Mouse (Mus musculus) forebrain, embryonic 15.5 days (tissue): ENCODE measurements at regions not wholly inside any gene's neighbourhood (a gene's known extent, or its start where the extent isn't known, plus 50 kb on each side); places are given as distances from the start of the nearest gene placed in this dataset. TPM values are rescaled to one million over a fixed set of nuclear protein-coding genes. Genes with fewer than 3 reads are reported as not detected.

Source experiments
- ATAC-seq: fragments of 200-750 bp; cut with Nextera tagmentation; replicated peaks from 2 replicates; pipeline ENCODE4 v1.8.0; 2017; ENCODE audit warnings: mild to moderate bottlenecking, moderate TSS enrichment, moderate library complexity
- H3K27ac ChIP-seq: fragments of 300-500 bp; sonication (generic); replicated peaks from 2 replicates; pipeline ENCODE4 v1.5.1; 2015; ENCODE audit warnings: mild to moderate bottlenecking, inconsistent platforms
- H3K27me3 ChIP-seq: fragments of 300-500 bp; sonication (generic); 2 replicates; pipeline ENCODE4 v1.6.1; 2015; ENCODE audit warnings: inconsistent platforms
- H3K36me3 ChIP-seq: fragments of 300-500 bp; sonication (generic); 2 replicates; pipeline ENCODE4 v1.6.1; 2015; ENCODE audit warnings: mild to moderate bottlenecking, inconsistent platforms
- H3K4me1 ChIP-seq: fragments of 300-500 bp; sonication (generic); 2 replicates; pipeline ENCODE4 v1.6.1; 2015; ENCODE audit warnings: inconsistent platforms
- H3K4me2 ChIP-seq: fragments of 300-500 bp; sonication (generic); replicated peaks from 2 replicates; pipeline ENCODE4 v1.6.1; 2015; ENCODE audit warnings: mild to moderate bottlenecking, inconsistent platforms
- H3K4me3 ChIP-seq: fragments of 300-500 bp; sonication (generic); 2 replicates; pipeline ENCODE4 v1.5.1; 2015; ENCODE audit warnings: mild to moderate bottlenecking, inconsistent platforms
- H3K9ac ChIP-seq: fragments of 300-500 bp; sonication (generic); replicated peaks from 2 replicates; pipeline ENCODE4 v1.6.1; 2015; ENCODE audit warnings: mild to moderate bottlenecking, inconsistent platforms
- H3K9me3 ChIP-seq: fragments of 300-500 bp; sonication (generic); 2 replicates; pipeline ENCODE4 v1.6.1; 2016; ENCODE audit warnings: inconsistent platforms
- WGBS: fragments of 180-500 bp; shearing (Covaris S2); methylation state at CpG from one replicate; pipeline ENCODE4 v1.1.7; 2015; ENCODE audit warnings: mixed read lengths; 5-methylcytosine and 5-hydroxymethylcytosine counted together
- microRNA-seq: library from miRNA; unstranded; fragments of <30 nt; microRNA quantifications from one replicate; pipeline ENCODE4, GENCODE M21; 2016

DNA sequence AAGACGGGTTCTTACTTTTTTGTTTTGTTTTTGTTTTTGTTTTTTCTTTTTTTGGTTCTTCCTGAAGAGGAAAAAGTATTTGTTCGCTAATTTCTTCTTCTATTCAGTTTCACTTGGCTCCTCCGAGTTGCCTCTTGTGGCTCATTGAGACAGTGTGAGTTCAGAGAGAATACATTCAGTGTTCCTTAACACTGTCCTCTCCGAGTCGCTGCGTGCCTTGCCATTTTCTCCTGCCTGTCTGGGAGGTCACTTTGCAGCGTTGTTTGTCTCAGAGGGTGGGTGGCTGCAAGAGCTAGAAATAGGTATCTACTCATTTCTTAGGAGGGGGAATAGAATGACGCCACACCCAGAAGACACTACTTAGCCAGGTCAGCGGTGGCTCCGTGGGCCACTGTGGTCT lies 98.6 kb upstream of the Ccdc54 start:
- H3K4me3 ChIP-seq: no peak overlapping the region
- H3K9me3 ChIP-seq: 0 out of 2 replicates have a peak, but pooled peaks cover 3% of the 10 kb centered on the region
- H3K4me2 ChIP-seq: no peak overlapping the region
- 68% methylated on average over 10 of the region's 10 CpGs for WGBS
- no peak; the same call in 1 of the 2 replicates for ATAC-seq
- H3K27me3 ChIP-seq: no peaks in the 10 kb centered on the region
- H3K36me3 ChIP-seq: no peaks in the 10 kb centered on the region
- H3K27ac ChIP-seq: no peak overlapping the region
- no peaks in the 10 kb centered on the region for H3K4me1 ChIP-seq
- H3K9ac ChIP-seq: no peak overlapping the region

- Histone ChIP-seq H3K36me3 (no peaks in the 10 kb centered on the region), H3K9me3 (0 out of 2 replicates have a peak, but pooled peaks cover 3% of the 10 kb centered on the region), H3K4me1 (no peaks in the 10 kb centered on the region)
These were observed 98.0 kb upstream of the Ccdc54 start for GRCm38 (mm10) chr16:50688818-50689506.

GRCm38 (mm10) chr16:50679698-50680097 lies 88.7 kb upstream of the Ccdc54 start:
- Histone ChIP-seq H3K9ac (no peak overlapping the region), H3K4me1 (no peaks in the 10 kb centered on the region), H3K36me3 (no peaks in the 10 kb centered on the region), H3K4me3 (no peak overlapping the region), H3K4me2 (no peak overlapping the region), H3K27me3 (no peaks in the 10 kb centered on the region), H3K27ac (no peak overlapping the region), H3K9me3 (no peaks in the 10 kb centered on the region)
- WGBS: 93% methylated on average over 6 of the region's 6 CpGs
- ATAC-seq: no peak

More at GRCm38 (mm10) chr16:50688818-50689506, 98.0 kb upstream of the Ccdc54 start:
- no peak overlapping the region for H3K9ac ChIP-seq
- peak; percentile 78 for ATAC-seq
- H3K27me3 ChIP-seq: no peaks in the 10 kb centered on the region
- H3K27ac ChIP-seq: no peak overlapping the region
- WGBS: 75% methylated on average over 11 of the region's 11 CpGs
- H3K4me3 ChIP-seq: no peak overlapping the region
- H3K4me2 ChIP-seq: no peak overlapping the region

GRCm38 (mm10) chr16:50673339-50673738 lies 82.4 kb upstream of the Ccdc54 start:
- Histone ChIP-seq H3K27ac (no peak overlapping the region), H3K4me1 (no peaks in the 10 kb centered on the region), H3K9ac (no peak overlapping the region), H3K36me3 (no peaks in the 10 kb centered on the region), H3K4me3 (no peak overlapping the region), H3K27me3 (no peaks in the 10 kb centered on the region), H3K9me3 (no peaks in the 10 kb centered on the region), H3K4me2 (no peak overlapping the region)
- 76% methylated on average over 5 of the region's 5 CpGs for WGBS
- ATAC-seq: no peak

DNA sequence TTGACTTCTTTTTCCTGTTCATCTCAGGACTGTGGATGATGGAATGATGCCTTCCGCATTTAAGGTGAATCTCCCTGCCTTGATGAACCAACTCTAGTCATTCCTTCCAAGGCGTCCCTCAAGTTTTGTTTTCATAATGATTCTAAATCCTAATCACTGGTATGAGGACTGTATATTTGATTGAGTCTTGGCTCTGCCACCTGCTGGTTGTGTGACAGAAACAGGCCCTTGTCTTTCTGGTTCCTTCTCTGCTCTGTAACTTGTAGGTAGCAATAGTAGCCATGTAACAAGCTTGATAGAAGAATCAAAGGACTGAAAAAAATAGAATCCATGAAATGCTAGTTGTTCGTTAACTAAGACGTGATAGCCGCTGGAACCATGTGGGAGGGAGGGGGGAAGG lies 81.8 kb upstream of the Ccdc54 start:
- Histone ChIP-seq H3K4me3 (no peak overlapping the region), H3K9ac (no peak overlapping the region), H3K27ac (no peak overlapping the region), H3K9me3 (no peaks in the 10 kb centered on the region), H3K4me2 (no peak overlapping the region), H3K4me1 (no peaks in the 10 kb centered on the region), H3K36me3 (no peaks in the 10 kb centered on the region), H3K27me3 (no peaks in the 10 kb centered on the region)
- 0 out of 2 replicates have a peak, but pooled peaks have one; percentile 46 for ATAC-seq
- 44% methylated on average over 5 of the region's 5 CpGs for WGBS

GRCm38 (mm10) chr16:50671170-50671569 lies 80.2 kb upstream of the Ccdc54 start:
- Histone ChIP-seq H3K9me3 (no peaks in the 10 kb centered on the region), H3K27ac (no peak overlapping the region), H3K36me3 (no peaks in the 10 kb centered on the region), H3K4me2 (no peak overlapping the region), H3K4me1 (no peaks in the 10 kb centered on the region), H3K4me3 (no peak overlapping the region), H3K9ac (no peak overlapping the region), H3K27me3 (no peaks in the 10 kb centered on the region)
- WGBS: 93% methylated on average over 5 of the region's 5 CpGs
- ATAC-seq: no peak

DNA sequence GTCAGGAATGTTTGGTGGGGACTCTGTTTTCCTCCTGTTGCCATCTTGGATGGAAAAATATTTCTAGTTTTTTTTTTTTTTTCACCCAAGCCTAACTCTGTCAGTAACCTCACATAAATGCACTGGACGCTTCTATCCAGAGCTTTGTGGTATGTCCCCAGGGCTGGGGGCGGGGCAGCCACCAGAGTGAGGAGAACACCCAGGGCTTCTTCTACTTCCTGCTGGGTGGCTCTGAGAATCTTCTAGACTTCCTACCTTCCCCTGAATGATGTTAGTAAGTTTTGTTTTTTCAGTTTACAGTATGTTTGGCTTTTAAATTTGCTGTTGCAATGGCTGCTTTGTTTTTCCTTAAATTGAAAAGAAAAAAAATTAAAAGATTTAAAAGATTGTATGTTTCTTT lies 73.3 kb upstream of the Ccdc54 start:
- ATAC-seq: no peak

More for the DNA sequence above, 73.3 kb upstream of the Ccdc54 start:
- Histone ChIP-seq H3K27ac (no peak overlapping the region), H3K27me3 (no peaks in the 10 kb centered on the region), H3K9ac (no peak overlapping the region), H3K4me3 (no peak overlapping the region), H3K9me3 (no peaks in the 10 kb centered on the region), H3K36me3 (no peaks in the 10 kb centered on the region), H3K4me2 (no peak overlapping the region), H3K4me1 (no peaks in the 10 kb centered on the region)
- WGBS: 75% methylated on average over 2 of the region's 2 CpGs

Small RNA genes in the stretch of these regions (microRNA-seq; reads per million reads assigned to microRNA genes)
- gene Mir6363: not detected
